Mouse (Mus musculus): ENCODE data around the gene Phka1.
"Not testable (repeated sequence)": the region's sequence is repeated elsewhere in the genome, so short reads cannot be mapped to it uniquely, and the experiment has no call there.

The Phka1 gene

DNA sequence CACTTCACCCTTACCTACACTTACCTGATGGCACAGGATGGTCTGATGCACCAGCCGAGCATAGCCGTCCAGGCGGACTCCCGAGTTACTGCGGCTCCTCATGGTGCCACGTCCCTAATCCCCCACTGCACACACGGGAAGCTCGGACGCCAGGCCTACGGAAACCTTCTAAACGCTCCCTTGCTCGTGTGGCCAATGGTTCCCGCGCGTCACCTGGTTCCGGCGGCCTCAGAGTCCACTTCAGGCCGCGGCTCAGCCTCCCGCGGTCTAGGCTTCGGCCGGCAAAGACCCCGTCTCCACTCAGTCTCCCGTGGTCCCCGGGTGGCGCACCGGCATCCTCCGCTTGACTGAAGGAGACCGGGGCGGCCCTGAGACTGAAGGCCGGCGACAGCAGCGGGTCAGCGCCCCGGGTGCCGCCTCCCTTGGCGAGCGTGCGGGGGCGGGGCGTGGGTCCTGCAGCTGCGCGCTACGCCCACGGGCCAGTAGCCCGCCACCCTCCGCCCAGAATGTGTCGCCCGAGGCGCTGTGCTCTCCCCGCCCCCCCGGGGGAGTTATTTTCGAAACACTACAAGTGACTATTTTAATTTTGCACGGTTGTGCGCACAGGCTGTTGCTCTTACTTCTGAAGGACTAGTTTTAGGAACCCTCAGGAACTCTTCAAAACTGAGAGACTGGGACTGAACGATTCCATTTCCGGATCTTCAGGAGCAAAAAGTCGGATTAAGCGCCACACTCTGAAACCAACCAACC, at the start of gene Phka1:
Phka1 (minus strand) TSS at position 424 of the 750 bp plus-strand sequence.
- peak; percentile 43 to 68 for DNase-seq

DNA sequence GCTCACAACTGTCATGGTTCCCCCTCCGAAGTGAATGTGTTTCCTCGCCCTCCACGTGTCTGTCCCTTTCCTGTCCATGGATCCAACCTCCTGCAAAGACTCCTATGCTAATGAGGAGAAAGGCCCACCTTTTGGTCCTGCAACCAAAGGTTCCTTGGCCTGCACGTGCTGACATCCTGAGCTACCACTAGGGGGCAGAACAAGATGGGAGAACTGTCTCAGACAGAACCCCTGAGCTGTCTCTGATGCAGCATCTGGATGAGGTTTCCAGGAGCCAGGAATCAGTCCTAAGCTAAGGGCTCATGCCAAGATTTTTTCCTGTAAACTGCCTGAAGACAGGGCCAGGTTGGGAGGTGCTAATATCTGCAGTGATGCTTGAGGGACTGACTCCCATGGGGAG, 45.2 kb upstream of the Phka1 start:
- DNase-seq: peak; percentile 3 to 27

DNA sequence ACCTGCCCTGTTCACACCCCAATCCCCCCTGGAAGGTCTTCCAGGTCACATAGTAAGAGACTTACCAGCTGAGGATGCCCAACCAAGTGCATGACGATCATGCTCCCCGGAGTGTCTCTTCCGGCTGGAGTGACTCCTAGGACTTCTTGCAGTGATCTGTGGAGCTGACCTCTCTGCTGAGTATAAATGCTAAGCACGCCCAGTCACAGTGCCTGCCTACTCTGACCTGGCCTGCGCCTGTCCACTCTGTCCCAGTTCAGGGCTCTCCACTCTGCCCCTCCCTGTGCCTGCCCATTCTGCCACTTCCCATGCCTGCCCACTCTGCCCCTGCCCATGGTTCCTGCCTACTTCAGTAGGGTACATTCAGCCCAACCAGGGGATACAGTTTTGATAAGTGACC, 42.8 kb upstream of the Phka1 start, which contains the start of gene Gm3880:
Gm3880 (minus strand) TSS at position 101 of the 400 bp plus-strand sequence.
- not testable (repeated sequence) for DNase-seq

DNA sequence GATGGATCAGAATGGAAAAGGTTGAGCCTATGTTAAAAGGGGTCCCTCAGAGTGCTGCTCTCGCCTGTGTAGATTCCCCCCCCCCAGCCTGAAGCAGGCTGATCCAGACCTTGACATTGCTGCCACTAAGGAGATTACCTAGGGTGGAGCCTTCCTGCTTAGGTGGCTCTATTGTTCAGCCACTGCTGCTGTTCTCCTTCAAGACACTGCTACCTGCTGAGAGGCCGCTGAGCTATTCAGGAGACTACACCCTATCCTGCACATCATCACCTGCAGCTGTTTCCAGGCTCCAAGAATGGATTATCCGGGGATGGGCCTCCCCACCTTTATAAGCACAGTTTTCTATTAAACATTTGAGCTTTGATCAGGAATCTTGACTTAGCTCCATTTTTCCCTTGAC, 40.7 kb upstream of the Phka1 start:
- not testable (repeated sequence) for DNase-seq

DNA sequence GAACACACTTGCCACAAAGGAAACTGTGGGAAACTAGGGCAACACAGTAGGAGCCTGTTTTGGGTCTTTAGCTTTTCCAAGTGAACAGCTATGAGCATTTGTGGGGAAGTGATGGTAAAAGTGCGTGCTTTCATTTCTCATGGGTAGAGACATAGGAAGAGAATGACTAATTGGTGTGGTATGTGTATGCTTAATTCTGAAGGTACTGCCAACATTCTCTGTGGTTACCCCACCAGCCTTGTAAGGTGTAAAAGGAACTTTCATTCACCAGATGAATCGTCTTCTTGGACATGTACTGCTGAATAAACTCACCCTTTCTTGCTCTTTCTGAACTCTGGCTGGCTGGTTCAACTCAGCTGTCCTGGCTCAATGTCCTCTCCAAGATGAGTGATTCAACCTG, 22.6 kb upstream of the Phka1 start:
- DNase-seq: no peak

DNA sequence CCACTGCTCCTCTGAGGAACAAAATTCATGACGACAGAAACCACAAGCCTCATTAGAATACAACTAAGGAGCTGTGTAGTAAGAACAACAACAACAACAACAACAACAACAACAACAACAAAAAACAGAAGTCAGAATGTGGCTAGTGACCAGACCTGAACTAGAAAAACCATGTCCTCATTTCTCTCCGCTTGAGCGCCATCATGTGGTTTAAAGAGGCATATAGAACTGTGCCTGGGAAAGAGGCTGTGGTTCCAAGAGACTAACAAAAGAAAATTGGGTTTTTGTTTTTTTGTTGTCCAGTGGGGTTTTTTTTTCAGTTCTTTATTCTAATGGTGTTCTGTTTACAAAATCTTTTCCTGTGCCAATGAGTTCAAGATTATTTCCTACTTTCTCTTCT, 16.7 kb upstream of the Phka1 start:
- no peak for DNase-seq

DNA sequence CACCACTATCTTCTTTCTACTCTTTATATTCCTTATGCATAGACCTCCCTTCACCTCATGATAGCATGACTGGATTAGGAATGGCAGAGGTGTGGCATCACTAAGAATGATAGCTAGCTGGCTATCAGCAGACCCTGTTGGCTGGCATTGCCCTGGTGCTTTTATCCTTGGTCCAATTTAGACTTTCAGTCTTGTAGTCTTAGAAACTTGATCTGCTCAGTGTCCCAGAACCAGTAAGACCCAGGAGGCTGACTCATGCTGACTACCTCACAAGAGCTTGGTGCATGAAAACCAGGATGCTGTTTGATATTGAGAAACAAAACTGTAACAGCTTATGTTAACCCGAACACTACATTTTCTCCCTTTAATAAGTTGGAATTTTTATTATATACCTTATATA, 1.6 kb upstream of the Phka1 start:
- DNase-seq: no peak

DNA sequence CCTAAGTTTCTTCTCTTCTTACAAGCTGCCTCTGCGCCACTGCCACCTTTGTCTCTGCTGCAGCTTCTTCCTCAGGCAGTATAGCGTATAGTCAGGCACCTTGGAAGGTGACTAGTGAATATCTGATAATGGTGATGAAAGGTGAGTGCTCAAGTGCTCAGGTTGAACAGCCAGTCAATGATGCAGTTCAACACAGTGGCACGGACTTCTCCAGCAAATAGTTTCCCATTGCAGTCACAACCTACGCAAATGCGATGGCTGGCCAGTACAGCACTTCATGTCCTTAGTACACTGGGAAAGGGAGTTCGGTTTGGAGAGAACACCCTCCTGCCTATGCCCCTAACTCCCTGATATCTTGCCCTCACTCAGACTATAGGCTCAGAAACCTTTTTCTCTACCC, 1.1 kb upstream of the Phka1 start:
- no peak for DNase-seq

DNA sequence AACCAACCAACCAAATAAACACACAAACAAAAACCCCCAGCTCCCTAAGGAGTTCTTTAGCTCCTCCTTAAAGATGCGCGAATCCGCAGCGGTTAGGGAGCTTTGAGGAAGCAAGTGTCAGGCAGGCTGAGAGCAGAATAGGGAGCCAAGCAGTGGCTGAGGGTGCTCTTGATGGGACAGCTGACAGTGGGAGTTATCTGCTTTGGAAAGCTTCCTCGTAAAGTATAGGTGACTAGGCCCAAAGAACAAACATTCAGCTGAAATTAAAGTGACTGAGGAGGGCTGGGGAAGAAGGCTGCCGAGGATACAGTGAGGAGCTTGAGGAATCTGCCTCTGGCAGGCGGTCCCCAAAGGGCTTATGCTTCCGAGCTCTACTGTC, 516 bp upstream of the Phka1 start:
- DNase-seq: no peak

DNA sequence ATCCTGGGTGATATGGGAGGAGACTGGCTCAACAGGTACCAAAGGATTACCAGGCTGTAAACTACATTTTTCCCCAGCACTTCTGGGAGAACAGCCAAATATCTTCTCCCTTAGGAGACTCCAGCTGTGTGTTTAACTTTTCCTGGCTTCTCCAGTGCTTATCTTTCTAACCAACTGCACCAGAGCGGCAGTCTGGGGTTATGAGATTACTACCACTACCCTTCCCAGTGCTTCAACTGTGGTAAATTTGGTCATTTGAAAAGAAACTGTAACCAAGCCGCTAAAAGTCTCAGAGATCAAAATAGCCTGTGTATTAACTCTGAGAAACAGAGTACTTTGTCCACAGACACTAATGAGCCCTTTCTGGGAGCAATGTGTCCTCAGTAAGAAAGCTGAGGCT, 42.8 kb downstream of the Phka1 start:
- no peak for DNase-seq

DNA sequence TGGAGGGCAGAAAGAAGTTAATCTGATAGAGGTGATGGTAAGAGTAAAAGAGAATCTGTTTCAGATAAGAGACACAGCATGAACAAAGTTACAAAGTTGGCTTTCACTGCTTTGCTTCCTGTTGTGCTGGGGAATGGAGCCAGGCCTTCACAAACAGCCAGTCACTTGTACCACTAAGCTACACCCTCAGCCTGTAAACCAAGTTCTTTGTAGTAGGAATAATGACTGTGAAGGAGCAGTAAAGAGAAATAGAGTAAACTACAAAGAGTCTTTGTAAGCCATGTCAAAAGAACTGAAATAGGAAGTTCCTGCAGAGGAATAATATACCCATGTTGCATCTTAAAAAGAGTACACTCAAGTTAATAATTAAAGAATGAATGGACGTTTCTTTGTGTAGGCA, 55.5 kb downstream of the Phka1 start:
- DNase-seq: no peak

DNA sequence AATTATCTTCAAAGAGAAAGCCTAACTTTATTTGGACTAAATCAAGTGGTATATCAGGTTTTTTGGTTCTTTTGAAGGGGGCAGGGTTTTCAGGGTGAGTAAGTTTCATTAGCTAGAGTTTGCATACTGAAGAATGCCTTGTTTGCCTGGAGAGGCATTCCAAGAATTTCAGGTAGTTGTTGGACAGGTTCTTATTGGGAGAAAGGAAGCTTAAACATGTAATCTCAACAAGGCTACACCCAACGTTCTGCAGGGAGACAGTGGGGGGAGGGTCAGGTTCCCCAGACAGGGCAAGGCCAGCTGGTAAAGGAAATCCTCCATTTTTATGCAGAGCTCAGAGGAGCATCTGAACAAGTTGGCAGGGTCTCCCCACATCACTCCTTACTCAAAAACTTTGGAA, 72.9 kb downstream of the Phka1 start:
- DNase-seq: no peak

DNA sequence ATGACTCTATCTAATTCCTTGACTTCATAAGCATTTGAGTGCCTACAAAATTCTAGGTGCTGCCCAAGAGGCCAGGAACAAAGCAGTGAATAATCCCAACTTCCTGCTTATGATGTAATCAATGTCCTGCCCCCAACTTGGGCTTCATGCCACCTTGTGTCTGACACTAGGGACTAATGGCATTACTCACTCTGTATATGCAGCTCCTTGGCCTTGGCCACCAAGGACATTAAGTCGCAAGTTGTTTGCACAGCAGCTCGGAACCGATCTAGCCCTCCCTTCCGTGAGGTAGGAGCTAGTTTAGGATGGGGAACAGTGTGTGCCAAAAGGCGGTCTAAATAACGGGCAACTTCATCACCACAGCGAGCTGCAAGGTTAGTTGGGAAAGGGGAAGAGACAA, 87.1 kb downstream of the Phka1 start:
- DNase-seq: no peak

DNA sequence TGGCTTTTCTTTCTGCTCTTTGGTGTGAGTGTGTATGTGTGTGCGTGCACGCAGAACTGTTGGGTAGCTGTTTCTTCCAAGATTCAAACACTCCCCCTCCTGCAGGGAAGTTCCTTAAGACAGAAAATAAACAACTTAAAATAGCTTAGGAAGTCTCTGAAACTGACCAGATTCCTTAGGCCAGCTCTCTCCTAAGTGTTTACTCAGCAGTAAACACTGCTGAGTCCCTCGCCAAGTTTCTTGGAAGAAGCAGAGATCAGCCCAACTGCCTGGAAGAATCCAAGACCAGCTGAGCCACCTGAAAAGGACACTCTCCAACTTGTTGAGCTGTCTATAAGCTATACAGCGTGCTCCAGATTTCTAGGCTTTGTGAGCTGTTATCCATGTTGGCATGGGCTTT, 134.8 kb downstream of the Phka1 start:
- no peak for DNase-seq

DNA sequence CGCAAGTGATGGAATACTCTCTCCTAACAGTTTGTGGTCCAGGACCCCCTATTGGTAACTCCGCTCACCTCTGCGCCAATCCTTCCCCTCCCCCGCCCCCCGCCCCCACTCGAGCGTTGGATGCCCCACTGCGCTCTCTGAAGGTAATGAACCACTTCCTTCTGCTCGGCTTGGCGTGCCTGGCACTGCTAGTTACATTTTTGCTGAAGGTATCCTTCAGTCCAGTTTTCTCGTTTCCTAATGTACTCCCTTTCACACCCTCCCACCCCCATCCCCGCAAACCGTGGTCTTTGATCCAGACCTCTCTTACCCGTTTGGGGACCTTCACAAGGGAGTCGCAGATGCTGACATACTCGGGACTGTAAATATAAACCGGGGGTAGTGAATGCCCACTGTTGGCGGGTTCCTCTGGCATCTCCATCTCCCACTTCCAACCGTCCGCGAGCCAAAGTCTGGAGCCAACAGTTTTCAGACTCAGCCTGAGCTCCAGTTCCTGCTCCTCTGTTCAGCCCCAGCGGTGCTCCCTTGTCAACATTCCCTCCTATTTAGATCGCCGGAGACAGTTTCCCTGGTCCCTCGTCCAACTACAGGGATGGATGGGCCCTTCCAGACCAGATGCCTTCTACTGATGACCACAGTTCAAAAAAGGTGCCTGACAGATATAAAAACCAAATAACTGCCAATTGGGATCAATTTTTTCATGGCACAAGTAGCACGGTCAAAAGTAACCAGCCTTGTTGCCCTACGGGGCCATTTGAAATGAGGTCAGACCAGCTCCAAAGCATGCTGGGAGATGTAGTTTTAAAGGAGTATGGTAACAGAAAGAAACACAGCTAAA, 139.2 kb downstream of the Phka1 start, which contains the start of gene Hdac8:
Hdac8 (minus strand) TSS at position 716 of the 838 bp plus-strand sequence.
- DNase-seq: peak; percentile 48 to 61

DNA sequence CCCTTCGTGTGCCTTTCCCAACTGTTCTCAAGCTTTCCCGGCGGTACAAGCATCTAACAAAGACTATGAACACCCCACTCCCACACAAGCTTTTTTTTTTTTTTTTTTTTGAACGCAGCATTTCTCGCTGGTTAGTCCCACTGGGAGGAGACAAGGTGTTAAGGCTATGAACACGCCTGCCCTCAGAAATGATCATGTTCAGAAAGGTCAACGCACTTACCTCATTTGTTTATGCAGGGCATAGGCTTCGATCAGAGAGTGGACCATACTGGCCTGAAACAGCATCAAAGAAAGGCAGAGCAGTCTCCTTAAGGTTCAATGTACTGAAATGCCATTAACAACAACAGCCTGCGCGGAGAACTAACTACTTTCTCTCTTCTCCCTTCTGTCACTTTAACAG, 139.9 kb downstream of the Phka1 start:
- no peak for DNase-seq

DNA sequence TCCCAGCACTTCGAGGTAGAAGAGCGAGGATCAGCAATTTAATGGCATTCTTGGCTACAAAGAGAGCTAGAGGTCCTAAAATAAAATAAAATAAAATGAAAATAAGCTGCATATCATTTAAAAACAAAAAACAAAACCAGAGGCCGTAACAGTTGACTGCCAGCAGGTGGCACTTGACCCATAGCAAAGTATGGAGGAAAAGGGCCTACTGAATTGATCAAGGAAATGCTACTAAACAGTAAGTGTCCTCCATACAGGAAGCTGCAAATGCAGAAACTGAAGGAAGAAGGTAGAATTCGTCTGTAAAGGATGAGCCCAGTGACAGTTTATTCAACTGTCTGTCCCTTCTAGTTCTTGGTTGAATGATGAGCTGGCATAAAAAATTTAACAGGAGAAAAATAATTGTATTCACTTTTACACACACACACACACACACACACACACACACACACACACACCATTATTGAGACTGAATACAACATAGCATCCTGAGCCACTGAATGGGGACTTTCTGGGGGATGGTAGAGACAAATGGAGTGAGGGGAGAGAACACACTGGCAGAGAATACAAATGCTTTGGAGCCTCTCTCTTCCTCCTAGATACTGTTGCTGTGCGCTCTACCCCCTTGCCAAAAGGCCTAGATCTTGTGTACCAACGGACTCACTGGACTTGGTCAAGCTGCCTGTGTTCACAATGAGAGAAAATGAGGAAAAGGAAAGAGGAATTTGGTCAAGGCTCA, 149.9 kb downstream of the Phka1 start:
- DNase-seq: no peak

DNA sequence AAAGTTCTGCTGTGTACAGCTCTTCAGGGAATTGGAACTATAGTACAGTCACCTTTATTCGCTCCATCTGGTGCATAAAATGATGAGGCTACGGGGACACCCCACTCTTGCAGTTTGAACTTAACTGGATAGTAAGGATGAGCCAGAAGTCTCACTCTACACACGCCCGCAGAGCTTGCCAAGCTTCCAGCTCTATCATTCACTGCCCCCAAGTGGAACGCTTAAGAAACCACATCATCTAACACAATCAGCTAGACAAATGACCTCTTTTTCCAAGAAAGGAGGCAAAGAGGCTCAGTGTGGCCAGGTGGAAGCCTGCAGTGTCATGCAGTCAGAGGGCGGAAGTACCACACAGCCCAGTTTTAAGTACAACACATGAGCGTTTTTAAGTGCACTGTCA, 158.5 kb downstream of the Phka1 start:
- DNase-seq: no peak

DNA sequence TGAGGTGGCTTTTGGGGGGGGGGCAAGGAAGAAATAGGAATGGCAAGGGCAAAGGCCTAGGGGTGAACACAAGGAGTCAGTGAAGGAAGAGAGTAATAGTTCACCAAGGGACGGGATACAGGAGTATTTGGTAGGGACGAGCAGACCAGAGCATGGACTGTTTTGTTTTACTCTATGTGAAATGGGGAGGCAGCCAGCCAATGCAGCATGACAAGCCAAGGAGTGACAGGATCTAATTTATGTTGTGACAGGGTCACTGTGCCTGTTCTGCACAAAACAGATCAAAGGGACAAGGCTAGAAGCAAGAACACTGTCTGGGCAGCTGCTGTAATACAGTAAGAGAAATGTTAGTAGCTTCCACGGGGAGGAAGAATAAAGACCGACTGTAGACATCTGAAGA, 164.4 kb downstream of the Phka1 start:
- no peak for DNase-seq

DNA sequence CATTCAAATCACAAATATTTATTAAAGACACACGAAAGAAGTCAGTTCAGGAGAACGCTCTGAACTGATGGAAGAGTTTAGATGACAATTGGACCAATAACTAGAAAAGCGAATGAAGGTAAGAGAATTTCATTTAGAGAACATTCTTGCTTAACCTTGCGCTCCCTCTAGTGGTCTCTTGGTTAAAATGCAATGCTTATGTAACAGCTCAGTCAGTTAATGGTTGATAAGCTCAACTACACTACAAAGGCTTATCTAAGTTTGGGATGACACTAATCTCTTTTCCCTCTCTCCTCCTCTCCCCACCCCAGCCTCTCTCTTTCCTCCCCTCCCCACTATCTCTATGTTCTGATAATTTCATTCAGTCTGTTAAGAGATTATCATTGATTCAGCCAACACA, 165.1 kb downstream of the Phka1 start:
- peak in 1 of 2 experiments; percentile 56 for DNase-seq

DNA sequence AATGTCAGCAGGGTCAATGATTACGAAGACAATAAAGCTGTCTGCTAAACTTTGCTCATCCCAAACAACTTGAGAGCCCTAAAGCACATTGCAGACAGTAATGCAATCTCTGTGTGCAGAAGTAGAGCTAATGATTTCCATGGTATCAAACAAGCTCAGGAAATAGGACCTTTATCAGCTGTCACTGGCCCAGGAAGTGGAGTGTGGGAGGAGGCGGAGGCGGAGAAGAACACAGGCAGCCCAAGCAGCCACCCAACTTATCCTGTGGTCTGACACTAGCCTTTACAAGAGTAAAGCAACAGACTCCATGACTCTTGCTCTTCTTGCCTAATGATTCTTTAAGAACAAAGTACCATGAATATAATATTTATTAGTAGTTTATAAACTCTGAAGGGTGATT, 165.6 kb downstream of the Phka1 start:
- no peak for DNase-seq

DNA sequence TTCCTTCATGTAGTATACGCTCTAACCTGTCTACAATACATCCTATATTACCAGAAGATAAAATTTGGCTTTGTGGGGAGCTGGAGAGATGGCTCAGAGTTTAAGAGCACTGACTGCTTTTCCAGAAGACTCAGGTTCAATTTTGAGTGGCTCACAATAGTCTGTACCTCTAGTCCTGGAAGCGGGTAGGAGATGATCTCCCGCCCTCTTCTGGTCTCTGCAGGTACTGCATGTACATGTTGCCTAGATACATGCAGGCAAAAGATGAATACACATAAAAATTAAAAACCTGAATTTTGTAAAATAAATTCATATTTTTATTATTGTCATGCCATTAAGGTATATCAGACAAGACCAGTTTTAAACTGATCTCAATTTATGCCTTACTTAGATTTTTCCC, 167.3 kb downstream of the Phka1 start:
- DNase-seq: peak; percentile 78 to 88

DNA sequence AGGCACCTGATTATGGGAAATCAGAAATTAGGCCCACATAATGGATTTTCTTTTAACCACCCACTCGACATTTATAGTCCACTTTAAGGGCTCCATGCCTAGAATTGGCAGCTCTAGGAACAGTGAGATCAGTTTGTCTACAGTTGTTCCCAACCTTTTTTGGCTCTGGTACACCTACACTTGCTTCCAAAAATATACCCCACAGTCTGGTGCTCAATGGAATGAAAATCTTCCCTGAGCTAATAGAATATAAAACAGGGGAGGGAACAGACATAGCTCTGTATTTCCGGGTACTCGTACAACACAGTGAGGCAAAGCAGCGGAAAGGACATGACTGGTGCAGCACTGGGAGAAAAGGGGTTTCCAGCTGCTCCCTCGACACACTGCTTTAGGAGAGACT, 168.5 kb downstream of the Phka1 start:
- no peak for DNase-seq
